Mouse (Mus musculus) midbrain, embryonic 11.5 days (tissue): ENCODE measurements at regions not wholly inside any gene's neighbourhood (a gene's known extent, or its start where the extent isn't known, plus 50 kb on each side); places are given as distances from the start of the nearest gene placed in this dataset.
A peak's percentile ranks its signal among the peaks of the same experiment; 100 is the strongest.

Experiments
- ATAC-seq: fragments of 200-750 bp; cut with Nextera tagmentation; 2 replicates; pipeline ENCODE4 v1.8.0; 2017; ENCODE audit warnings: moderate TSS enrichment, moderate library complexity; ENCODE audit not compliant: low FRiP score
- DNase-seq: peaks from one replicate; pipeline ENCODE4 v3.0.0; 2015; ENCODE audit warnings: low spot score; ENCODE audit errors: missing footprints
- H3K27ac ChIP-seq: fragments of 300-500 bp; sonication (generic); 2 replicates; pipeline ENCODE4 v1.5.1; 2014; ENCODE audit warnings: low read depth, low read length
- H3K27me3 ChIP-seq: fragments of 300-500 bp; sonication (generic); 2 replicates; pipeline ENCODE4 v1.6.1; 2014; ENCODE audit warnings: mild to moderate bottlenecking, low read length, moderate library complexity, mixed read lengths; ENCODE audit not compliant: control insufficient read depth, insufficient read depth
- H3K36me3 ChIP-seq: fragments of 300-500 bp; sonication (generic); 2 replicates; pipeline ENCODE4 v1.6.1; 2014; ENCODE audit warnings: mild to moderate bottlenecking, low read length, moderate library complexity, mixed read lengths; ENCODE audit not compliant: control insufficient read depth, insufficient read depth
- H3K4me1 ChIP-seq: fragments of 300-500 bp; sonication (generic); 2 replicates; pipeline ENCODE4 v1.6.1; 2014; ENCODE audit warnings: low read length; ENCODE audit not compliant: control insufficient read depth, insufficient read depth
- H3K4me2 ChIP-seq: fragments of 300-500 bp; sonication (generic); 2 replicates; pipeline ENCODE4 v1.6.1; 2014; ENCODE audit warnings: mild to moderate bottlenecking, moderate library complexity
- H3K4me3 ChIP-seq: fragments of 300-500 bp; sonication (generic); 2 replicates; pipeline ENCODE4 v1.5.1; 2014; ENCODE audit warnings: low read depth, low read length
- H3K9ac ChIP-seq: fragments of 300-500 bp; sonication (generic); 2 replicates; pipeline ENCODE4 v1.6.1; 2014; ENCODE audit warnings: low read length
- H3K9me3 ChIP-seq: fragments of 300-500 bp; sonication (generic); 2 replicates; pipeline ENCODE4 v1.6.1; 2016; ENCODE audit warnings: low read length; ENCODE audit not compliant: control insufficient read depth
- WGBS: fragments of 180-500 bp; shearing (Covaris S2); extraction: QIAGEN DNeasy Blood & Tissue Kit; methylation state at CpG from one replicate; pipeline ENCODE4 v1.1.7; 2014; 5-methylcytosine and 5-hydroxymethylcytosine counted together

DNA sequence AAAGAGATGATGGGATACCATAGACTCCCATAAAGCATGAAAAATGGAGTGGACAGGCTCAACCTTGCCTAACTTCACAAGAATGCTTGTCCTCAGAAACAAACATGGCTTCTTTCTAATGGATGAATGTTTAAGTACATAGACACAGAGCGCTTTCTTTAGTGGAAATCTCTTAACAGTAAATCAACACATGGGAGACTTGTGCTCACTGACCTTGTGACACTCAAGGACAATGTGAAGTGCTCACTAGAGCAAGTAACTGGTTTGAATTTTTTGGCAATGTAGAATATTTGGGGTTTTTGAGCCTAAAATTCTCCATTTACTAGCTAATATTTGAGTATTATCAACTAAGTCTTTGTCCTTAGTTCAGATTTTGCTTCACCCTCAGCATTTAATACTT lies 88.0 kb downstream of the Tent5c start:
- Histone ChIP-seq H3K4me3 (no peak overlapping the region), H3K36me3 (no peaks in the 10 kb centered on the region), H3K27ac (no peak overlapping the region), H3K27me3 (no peaks in the 10 kb centered on the region), H3K9me3 (no peaks in the 10 kb centered on the region), H3K9ac (no peak overlapping the region), H3K4me1 (no peaks in the 10 kb centered on the region), H3K4me2 (no peak overlapping the region)
- ATAC-seq (no peak), DNase-seq (peak; percentile 75)
- WGBS, result 91% methylated on average over 1 of the region's 1 CpGs

DNA sequence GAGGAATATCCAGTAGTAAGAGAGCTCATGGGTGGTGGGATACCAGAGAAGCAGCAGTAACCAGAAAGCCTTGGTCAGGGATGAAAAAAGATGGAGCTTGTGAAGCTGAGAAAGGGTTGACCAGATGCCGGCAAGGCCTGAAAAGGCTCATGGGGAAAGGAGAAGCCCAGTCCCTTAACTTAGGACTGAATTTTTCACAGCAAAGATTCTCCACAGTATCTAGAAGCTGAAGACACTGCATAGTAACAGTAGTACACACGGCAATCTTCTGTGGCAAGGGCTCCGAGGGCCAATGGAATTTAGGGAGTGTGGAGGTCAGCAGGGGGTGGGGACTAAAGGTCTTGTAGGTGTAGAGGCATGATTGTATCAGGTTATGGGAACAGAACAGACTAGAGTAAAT lies 91.6 kb downstream of the Tent5c start:
- no peaks in the 10 kb centered on the region for H3K4me1 ChIP-seq
- ATAC-seq (no peak), DNase-seq (peak; percentile 72)
- no peaks in the 10 kb centered on the region for H3K36me3 ChIP-seq
- H3K9ac ChIP-seq, result no peak overlapping the region
- H3K4me2 ChIP-seq, result no peak overlapping the region
- no peaks in the 10 kb centered on the region for H3K9me3 ChIP-seq
- no peak overlapping the region for H3K4me3 ChIP-seq
- 89% methylated on average over 3 of the region's 3 CpGs for WGBS
- no peaks in the 10 kb centered on the region for H3K27me3 ChIP-seq
- H3K27ac ChIP-seq, result no peak overlapping the region

DNA sequence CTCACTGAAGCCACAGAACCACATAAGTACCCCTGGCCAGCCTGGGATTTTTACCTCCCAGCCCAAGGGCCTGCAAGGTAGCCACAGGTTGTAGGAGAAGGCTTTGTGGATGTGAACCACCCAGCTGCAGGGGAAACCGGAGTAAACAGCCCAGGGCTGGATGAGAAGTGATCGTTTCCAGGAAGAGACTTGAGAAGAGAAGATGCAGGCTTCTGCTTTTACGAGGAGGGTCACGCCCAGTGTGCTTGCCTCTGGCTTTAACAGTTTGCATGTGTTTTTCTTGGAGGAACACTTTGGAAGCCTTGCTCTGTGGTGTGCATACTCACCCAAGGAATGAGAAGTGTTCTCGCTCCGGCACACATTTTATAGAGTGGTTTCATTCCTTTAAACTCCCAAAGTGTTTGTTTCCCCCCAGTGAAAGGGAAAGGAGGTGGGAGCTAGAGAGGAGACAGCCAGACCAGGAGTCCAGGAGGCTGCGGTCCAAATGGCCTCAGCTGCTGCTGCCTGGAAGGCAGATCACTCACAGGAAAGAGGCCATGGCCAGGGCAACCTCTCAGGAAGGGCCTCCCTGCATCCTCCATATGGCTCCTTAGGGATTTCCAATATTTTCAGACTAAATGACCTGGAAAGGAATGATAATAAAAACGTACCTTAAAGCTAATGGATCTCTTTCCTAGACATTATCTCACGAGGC lies 94.1 kb downstream of the Tent5c start:
- no peaks in the 10 kb centered on the region for H3K4me1 ChIP-seq
- DNase-seq, result peak; percentile 59
- no peaks in the 10 kb centered on the region for H3K9me3 ChIP-seq
- H3K9ac ChIP-seq, result no peak overlapping the region
- no peak for ATAC-seq
- H3K4me3 ChIP-seq, result no peak overlapping the region
- no peaks in the 10 kb centered on the region for H3K36me3 ChIP-seq
- H3K27ac ChIP-seq, result no peak overlapping the region
- 85% methylated on average over 9 of the region's 9 CpGs for WGBS
- no peaks in the 10 kb centered on the region for H3K27me3 ChIP-seq
- H3K4me2 ChIP-seq, result no peak overlapping the region

DNA sequence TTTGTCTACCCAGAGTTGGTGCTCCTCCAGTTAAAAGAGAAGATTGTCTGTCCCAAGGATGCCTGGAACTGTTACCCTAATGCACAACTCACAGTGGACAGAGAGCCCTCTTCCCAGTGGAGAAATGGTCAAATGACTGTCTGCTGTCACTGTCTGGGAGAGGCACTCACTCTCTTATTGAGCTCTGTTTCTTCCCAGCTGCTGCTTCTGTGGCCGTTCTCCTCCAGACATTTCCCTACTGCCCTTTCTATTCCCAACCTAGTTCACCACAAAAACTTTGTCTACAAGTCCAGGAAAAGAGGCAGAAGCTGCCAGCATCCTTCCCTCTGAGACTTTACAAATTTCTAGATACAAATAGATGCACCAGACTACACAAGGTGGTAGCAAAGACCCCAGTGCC lies 95.2 kb downstream of the Tent5c start:
- DNase-seq, result no peak
- peaks cover 3% of the 10 kb centered on the region; the same call in 1 of the 2 replicates for H3K4me1 ChIP-seq
- 81% methylated on average over 1 of the region's 1 CpGs for WGBS
- H3K27ac ChIP-seq, result no peak overlapping the region
- ATAC-seq, result no peak
- H3K4me3 ChIP-seq, result no peak overlapping the region
- H3K9ac ChIP-seq, result no peak overlapping the region
- no peak overlapping the region for H3K4me2 ChIP-seq
- H3K27me3 ChIP-seq, result no peaks in the 10 kb centered on the region
- H3K9me3 ChIP-seq, result no peaks in the 10 kb centered on the region
- H3K36me3 ChIP-seq, result no peaks in the 10 kb centered on the region

DNA sequence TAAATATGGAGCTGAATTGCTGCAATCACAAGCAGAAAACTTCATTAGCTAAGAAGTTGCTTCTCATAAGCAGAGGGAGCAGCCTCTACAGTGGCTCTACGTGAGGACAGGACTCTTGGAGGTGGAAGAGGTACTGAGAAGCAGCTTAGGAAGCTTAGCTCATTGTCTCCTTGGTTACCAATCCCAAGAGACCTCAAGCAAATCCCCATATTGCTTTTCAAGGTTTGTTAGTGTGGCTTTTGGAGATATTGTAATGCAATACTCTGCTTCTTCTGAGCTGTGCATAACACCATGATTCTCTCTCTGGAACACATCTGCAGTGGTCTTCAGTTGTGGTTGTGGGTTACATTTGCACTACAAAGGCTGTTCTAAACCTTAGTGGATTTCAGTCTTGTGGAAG lies 106.9 kb downstream of the Tent5c start:
- Histone ChIP-seq H3K4me1 (no peaks in the 10 kb centered on the region), H3K9ac (no peak overlapping the region), H3K4me2 (no peak overlapping the region), H3K27ac (no peak overlapping the region), H3K27me3 (no peaks in the 10 kb centered on the region), H3K9me3 (no peaks in the 10 kb centered on the region), H3K4me3 (no peak overlapping the region), H3K36me3 (no peaks in the 10 kb centered on the region)
- ATAC-seq, result no peak
- 34% methylated on average over 1 of the region's 1 CpGs for WGBS
- peak; percentile 72 for DNase-seq

DNA sequence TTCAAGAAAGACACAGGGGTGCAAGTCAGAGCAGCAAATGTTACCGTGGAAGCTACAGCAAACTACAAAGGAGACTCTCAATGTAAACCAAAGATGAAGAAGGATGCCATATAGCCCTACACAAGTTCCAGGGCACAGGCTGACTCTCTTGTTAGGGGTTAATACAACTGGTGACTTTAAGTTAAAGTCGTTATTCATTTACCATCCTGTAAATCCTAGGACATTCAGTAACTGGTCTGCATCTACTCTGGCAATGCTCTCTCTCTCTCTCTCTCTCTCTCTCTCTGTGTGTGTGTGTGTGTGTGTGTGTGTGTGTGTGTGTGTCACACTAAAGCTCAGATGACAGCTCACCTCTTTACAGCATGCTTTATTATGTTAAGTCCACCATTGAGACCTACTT lies 107.8 kb downstream of the Tent5c start:
- 82% methylated on average over 2 of the region's 2 CpGs for WGBS
- Histone ChIP-seq H3K4me3 (no peak overlapping the region), H3K36me3 (no peaks in the 10 kb centered on the region), H3K4me1 (no peaks in the 10 kb centered on the region), H3K4me2 (no peak overlapping the region), H3K9me3 (no peaks in the 10 kb centered on the region), H3K9ac (no peak overlapping the region), H3K27ac (no peak overlapping the region), H3K27me3 (no peaks in the 10 kb centered on the region)
- ATAC-seq, result no peak
- peak; percentile 2 for DNase-seq

DNA sequence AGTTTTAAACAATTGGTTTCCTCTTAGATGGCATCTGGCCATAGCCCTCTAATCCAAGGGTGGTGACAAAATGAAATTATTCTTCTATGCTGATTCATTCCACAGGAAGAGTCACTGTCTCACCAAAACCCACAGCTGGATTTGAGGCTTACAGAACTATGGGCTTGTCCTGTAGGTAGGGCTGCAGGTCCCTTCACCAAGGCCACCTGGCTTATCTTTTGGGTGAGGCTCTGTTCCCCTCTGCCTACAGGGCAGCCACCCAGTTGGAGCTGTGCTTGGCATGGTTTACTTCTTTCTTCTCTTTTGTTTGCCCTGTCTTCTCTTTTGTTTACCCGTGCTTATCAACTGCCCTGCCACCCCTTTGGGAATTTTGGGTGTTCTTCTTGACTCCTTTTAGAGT lies 113.0 kb downstream of the Tent5c start:
- no peaks in the 10 kb centered on the region for H3K4me1 ChIP-seq
- H3K9ac ChIP-seq, result no peak overlapping the region
- no peak overlapping the region for H3K4me2 ChIP-seq
- no peaks in the 10 kb centered on the region for H3K36me3 ChIP-seq
- peak; percentile 64 for DNase-seq
- no peak overlapping the region for H3K4me3 ChIP-seq
- 53% methylated on average over 1 of the region's 1 CpGs for WGBS
- no peak overlapping the region for H3K27ac ChIP-seq
- H3K27me3 ChIP-seq, result no peaks in the 10 kb centered on the region
- no peak for ATAC-seq
- no peaks in the 10 kb centered on the region for H3K9me3 ChIP-seq

DNA sequence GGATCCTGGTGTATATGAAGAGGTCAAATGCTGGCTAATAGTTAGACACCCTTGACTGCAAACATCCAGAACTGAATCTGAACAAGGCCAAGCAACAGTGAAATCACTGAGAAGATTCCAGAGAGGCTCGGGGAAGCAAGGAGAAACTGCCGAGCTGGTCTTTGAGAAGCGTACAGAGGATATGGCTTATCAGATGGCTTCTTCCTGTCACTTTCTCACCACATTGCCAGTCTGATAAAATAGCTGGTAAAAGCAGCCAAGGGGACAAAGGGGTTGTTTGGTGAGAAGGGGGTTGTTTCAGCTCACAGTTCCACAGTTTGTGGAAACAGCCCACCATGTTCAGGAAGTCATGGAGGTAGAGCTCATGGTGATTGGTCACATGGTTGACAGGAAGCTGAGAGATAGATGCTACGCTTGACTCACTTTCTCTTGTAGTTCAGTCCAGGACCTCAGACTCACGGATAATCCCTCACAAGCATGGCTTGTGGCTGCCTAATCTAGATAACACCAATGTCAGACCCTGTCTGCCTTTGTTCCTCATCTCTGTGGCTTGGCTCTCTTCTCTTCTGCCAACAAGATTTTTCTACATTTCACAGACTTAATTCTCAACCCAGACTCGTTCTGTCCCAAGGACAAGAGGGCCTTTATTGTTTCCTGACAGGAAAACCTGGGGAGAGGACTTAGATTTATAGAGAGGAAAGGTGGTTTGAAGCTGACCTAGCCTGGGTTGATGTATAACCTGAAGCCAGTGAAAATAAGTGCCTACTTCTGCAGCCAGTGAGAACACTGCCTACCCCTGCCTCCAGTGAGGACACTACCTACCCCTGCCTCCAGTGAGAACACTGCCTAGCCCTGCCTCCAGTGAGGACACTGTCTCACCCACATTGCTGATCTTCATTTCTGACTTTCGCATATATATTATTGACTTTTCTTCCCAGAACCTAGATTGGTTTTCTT lies 122.0 kb downstream of the Tent5c start:
- Histone ChIP-seq H3K4me1 (no peaks in the 10 kb centered on the region), H3K9me3 (no peaks in the 10 kb centered on the region)
- 78% methylated on average over 7 of the region's 7 CpGs for WGBS

DNA sequence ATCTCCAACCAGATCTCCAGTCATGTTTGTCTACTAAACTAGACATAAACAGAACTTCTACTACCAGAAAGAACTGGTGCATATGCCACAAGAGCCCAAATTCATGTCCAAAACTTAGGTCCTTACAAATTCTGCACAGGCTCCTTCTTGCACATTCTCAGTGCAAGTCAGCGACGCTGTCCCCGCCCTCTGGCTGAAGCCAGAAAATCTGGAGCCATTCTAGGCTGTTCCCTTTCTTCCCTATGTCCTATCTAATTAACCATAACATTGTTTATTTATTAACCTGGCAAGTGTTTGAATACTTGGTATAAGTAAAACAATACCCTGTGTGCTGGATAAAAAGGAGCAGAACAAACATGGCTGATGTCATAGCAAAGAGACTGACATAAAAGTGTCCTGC lies 122.7 kb downstream of the Tent5c start:
- H3K36me3 ChIP-seq, result no peaks in the 10 kb centered on the region
- peak; percentile 35 for DNase-seq

More for the DNA sequence above, 122.0 kb downstream of the Tent5c start:
- Histone ChIP-seq H3K4me2 (no peak overlapping the region), H3K9ac (no peak overlapping the region), H3K27me3 (no peaks in the 10 kb centered on the region), H3K27ac (no peak overlapping the region), H3K4me3 (no peak overlapping the region), H3K36me3 (no peaks in the 10 kb centered on the region)
- DNase-seq (peak; percentile 60), ATAC-seq (no peak)

More for the DNA sequence above, 122.7 kb downstream of the Tent5c start:
- no peak overlapping the region for H3K27ac ChIP-seq
- no peak for ATAC-seq
- no peaks in the 10 kb centered on the region for H3K27me3 ChIP-seq
- 90% methylated on average over 3 of the region's 3 CpGs for WGBS
- H3K4me2 ChIP-seq, result no peak overlapping the region
- H3K9ac ChIP-seq, result no peak overlapping the region
- H3K9me3 ChIP-seq, result no peaks in the 10 kb centered on the region
- H3K4me3 ChIP-seq, result no peak overlapping the region
- no peaks in the 10 kb centered on the region for H3K4me1 ChIP-seq
